Mouse (Mus musculus) layer of hippocampus, adult 18-20 months (tissue): ENCODE data around the gene Nlk. TPM values are rescaled to one million over a fixed set of nuclear protein-coding genes. Genes with fewer than 3 reads are reported as not detected.
"Not testable (repeated sequence)": the region's sequence is repeated elsewhere in the genome, so short reads cannot be mapped to it uniquely, and the experiment has no call there.

ENCODE experiments used
- DNase-seq, 2 experiments: peaks; one replicate each; pipeline ENCODE4 v3.0.0; 2022; ENCODE audit warnings: low spot score in 2 of 2
- total RNA-seq, 2 experiments: library from RNA; stranded (reverse); gene quantifications; 2 replicates each; pipeline ENCODE4 v1.2.3; 2021

Nlk gene
- total RNA-seq, 2 experiments from 2014 or later = 41.8 to 42.0 TPM

GRCm38 (mm10) chr11:78550168-78551058, 146.8 kb downstream of the Nlk start, which contains the start of gene Tmem97:
Gene Tmem97, minus strand, starts transcription at chr11:78550777.
- peak; percentile 94 to 98 for DNase-seq

GRCm38 (mm10) chr11:78549491-78549987, 147.6 kb downstream of the Nlk start:
- no peak for DNase-seq

GRCm38 (mm10) chr11:78547718-78548460, 149.3 kb downstream of the Nlk start:
- DNase-seq = no peak

- DNase-seq = no peak
Observed at GRCm38 (mm10) chr11:78545181-78545580, 152.0 kb downstream of the Nlk start.

- no peak for DNase-seq
Observed at GRCm38 (mm10) chr11:78544449-78545111, 152.6 kb downstream of the Nlk start.

GRCm38 (mm10) chr11:78540358-78540757, 156.8 kb downstream of the Nlk start:
- DNase-seq = no peak

GRCm38 (mm10) chr11:78536690-78537084, 160.5 kb downstream of the Nlk start:
- peak; percentile 27 to 51 for DNase-seq

- peak; percentile 98 to 99 for DNase-seq
Observed at GRCm38 (mm10) chr11:78536080-78536689, 161.0 kb downstream of the Nlk start, which contains the start of the genes Tnfaip1 and Ift20. Gene Tnfaip1, minus strand, starts transcription at chr11:78536332. Gene Ift20, plus strand, starts transcription at chr11:78536361.

- DNase-seq = no peak
Observed at GRCm38 (mm10) chr11:78535376-78536079, 161.6 kb downstream of the Nlk start.

- no peak for DNase-seq
Observed at GRCm38 (mm10) chr11:78534516-78534915, 162.7 kb downstream of the Nlk start.

- not testable (repeated sequence) for DNase-seq
Observed at GRCm38 (mm10) chr11:78531515-78531914, 165.7 kb downstream of the Nlk start.

- DNase-seq = no peak
Observed at GRCm38 (mm10) chr11:78531046-78531445, 166.1 kb downstream of the Nlk start.

GRCm38 (mm10) chr11:78530001-78530400, 167.2 kb downstream of the Nlk start:
- no peak for DNase-seq

GRCm38 (mm10) chr11:78528714-78529113, 168.5 kb downstream of the Nlk start:
- DNase-seq = no peak

- DNase-seq = no peak
Observed at GRCm38 (mm10) chr11:78524838-78525237, 172.3 kb downstream of the Nlk start.

GRCm38 (mm10) chr11:78523241-78523955, 173.8 kb downstream of the Nlk start:
- DNase-seq = no peak

- no peak for DNase-seq
Observed at GRCm38 (mm10) chr11:78522481-78522997, 174.6 kb downstream of the Nlk start.

GRCm38 (mm10) chr11:78521880-78522279, 175.3 kb downstream of the Nlk start:
- no peak for DNase-seq

GRCm38 (mm10) chr11:78518931-78519330, 178.2 kb downstream of the Nlk start:
- no peak for DNase-seq
